Mouse (Mus musculus): ENCODE data around the gene Frmd4b.

Gene Frmd4b

GRCm38 (mm10) chr6:97311599-97312544 is 305.5 kb downstream of the Frmd4b start:
- no peak for DNase-seq (ENCODE audit: low read depth)

GRCm38 (mm10) chr6:97310901-97311331 is 306.4 kb downstream of the Frmd4b start:
- no peak for DNase-seq (ENCODE audit: low read depth)

GRCm38 (mm10) chr6:97309161-97309560 is 308.2 kb downstream of the Frmd4b start:
- no peak for DNase-seq (ENCODE audit: low read depth)

DNA sequence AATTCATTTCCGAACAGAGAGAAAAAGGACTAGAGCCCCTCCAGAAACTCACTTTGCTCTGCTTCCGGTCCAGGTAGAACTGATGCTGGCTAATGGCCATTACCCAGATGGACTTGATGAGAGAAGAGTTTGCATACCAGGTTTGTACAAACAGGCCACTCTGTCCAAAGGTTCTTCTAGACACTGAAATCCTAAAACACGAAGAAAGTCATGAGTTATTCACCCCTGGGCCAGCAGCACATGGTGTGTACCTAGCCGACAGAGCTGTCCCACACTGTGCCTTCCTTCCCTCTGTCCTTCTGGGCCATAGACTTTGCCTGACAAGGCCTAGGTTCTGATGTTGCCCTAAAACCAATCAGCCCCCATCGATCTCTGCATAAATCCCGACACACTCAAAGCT is 308.8 kb downstream of the Frmd4b start:
- no peak for DNase-seq (ENCODE audit: low read depth)

DNA sequence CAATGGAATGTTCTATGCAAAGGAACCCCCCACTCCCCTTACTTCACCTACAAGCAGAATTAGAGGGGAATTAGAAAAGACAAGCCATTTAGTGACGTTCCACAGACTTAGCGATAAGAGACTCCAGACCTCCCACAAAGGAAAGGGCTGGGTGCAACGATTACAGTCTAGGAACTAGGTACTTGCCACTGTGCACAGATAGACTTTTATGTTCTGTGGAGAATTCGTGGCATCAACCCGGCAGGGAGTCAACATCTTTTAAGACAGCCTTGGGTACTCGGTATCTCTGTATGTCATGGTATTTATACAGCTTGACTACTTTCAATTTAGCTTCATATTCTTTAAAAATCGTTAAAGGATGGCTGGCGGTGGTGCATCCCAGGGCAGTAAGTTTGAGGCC is 310.1 kb downstream of the Frmd4b start:
- no peak for DNase-seq (ENCODE audit: low read depth)

DNA sequence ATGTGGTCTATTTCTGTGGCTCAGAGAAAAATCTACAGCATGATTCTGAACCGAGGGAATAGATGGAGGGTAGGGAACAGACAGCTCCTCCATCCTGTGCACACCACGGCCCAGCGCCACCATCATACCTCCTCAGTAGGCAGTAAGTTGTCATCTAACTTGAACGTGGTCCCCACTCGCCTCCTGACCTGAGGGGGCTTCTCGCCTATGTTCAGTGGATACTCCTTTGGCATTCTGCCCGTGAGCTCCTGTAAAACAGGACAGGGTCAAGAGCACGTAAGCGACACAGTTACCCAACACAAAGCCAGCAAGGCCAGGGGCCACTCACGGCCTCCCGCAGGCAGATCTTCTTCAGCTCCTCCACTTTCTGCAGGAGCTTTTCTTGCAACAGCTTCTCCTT is 311.0 kb downstream of the Frmd4b start:
- no peak for DNase-seq (ENCODE audit: low read depth)

DNA sequence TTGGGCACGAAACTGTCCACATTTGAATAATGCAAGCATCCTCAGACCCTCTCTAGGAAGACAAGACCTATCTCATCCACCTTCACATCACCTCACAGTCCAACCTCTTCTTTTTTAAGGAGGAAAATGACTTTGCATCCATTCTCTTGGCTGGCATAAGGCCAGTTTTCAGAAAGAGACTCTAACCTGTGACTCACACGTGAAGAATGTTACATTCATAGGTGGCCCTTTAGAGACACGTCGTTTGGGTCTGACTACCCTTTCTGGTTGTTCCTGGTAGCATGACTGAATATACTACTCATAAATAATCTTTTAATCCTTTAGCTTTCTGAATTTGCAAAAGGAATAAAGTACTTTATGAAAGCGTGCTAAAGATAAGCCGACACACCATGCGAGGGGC is 311.9 kb downstream of the Frmd4b start:
- DNase-seq (ENCODE audit: low read depth), result no peak

DNA sequence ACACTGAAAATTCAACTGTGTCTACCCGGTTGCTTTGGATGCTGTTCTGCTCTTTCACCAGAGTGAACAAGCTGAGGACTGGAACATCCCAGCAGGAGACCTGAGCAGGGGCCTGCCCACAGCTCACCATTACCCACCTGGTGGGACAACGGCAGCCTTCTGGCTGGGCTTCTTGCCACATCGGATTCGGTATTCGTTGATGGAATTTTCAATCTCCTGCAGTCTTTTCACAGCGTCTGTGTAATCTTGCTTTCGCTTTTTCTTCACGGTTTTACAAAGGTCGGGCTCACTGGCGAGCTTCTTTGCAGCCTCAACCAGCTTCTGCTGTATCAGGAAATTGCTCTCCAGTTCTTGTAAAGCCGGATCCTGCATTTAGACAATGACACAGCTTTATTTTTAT is 312.3 kb downstream of the Frmd4b start:
- no peak for DNase-seq (ENCODE audit: low read depth)

DNA sequence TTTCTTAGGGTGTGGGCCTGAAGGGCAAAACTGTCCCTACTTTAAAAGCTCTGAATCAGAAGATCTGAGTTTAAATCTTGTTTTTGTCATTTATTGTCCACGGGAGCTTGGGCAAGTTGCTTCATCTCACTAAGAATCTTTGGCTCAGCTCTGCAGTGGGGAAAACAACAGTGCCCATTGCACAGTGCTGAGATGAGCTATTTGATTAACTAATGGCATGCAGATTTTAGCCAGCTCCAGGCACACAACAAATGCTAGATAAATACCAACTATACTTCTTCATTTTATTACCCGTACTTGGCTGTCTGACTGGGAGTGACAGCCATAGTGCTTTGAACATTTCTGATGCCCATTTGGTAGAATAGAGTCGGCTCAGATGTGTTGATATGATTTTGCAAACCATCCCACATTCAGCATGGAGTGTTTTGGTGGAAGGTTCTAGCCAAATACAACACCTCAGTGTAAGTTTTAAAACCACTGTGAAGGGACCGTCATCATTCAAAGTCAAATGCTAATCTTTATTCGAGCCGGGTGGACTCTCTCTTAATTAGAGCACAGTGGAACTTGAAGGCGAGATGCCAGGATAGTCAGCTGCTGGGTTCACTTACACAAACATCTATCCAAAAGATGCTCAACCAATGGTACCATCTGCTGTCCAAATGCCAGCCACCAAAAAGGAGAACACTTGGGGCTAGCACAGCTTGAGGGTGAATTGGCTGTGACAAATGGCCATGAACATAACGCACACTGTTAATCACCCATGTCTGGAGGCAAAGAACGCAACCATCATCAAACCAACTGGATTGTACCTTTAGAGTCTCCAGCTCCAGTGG is 313.8 kb downstream of the Frmd4b start:
- no peak for DNase-seq (ENCODE audit: low read depth)

- DNase-seq (ENCODE audit: low read depth), result no peak
These were observed 315.0 kb downstream of the Frmd4b start for GRCm38 (mm10) chr6:97302303-97302702.

DNA sequence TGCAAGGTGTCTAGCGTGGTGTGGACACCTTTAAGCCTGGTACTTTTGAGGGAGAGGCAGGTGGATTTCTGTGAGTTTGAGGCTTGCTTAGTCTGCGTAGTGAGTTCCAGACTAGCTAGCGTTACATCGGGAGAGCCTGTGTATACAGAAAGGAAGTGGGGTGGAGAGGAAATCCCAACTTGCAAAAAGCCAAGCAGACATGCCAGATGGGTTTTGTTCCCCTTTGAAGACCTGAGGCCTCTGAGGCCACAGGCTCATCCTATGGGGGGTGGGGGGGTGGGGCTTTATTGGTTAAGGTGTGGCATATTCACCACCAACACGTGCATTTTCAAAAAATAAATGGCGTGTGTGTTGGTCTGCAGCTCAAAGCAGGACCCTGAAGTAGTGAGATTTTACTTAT is 316.7 kb downstream of the Frmd4b start:
- no peak for DNase-seq (ENCODE audit: low read depth)

DNA sequence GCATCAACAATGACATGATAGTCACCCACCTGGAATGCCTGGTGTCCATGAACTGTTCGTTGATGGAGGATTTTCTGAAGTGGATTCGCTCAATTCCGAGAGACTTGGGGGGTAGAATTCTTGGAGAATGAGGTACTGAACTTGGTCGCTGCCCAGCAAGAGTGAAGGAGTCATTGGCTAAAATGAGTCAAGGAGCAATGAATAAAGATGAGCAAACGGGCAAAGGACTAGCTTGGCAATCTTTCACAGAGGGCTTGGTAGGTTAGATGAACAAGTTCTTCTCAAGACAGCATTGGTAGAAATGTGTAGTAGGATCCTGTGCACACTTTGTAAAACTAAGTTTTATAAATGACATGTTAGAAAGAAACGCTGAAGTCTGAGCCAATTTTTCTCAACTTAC is 317.2 kb downstream of the Frmd4b start:
- DNase-seq (ENCODE audit: low read depth), result no peak

DNA sequence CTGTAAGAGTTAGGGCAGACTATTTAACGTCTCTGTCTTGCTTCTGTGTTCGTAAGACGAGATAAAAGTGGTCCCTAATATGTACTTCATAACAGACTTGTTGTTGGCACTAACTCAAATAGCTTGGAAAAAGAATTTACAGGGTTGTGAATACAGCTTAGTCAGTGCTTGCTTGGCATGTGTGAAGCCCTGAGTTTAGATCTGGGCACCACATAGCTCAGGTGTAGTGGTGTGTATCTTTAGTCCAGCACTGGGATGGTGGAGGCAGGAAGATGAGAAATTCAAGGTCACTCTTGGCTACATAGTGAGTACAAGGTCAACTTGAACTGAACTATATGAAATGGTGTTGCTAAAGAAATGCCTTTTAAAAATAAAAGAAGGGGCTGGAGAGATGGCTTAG is 320.2 kb downstream of the Frmd4b start:
- DNase-seq (ENCODE audit: low read depth), result no peak

DNA sequence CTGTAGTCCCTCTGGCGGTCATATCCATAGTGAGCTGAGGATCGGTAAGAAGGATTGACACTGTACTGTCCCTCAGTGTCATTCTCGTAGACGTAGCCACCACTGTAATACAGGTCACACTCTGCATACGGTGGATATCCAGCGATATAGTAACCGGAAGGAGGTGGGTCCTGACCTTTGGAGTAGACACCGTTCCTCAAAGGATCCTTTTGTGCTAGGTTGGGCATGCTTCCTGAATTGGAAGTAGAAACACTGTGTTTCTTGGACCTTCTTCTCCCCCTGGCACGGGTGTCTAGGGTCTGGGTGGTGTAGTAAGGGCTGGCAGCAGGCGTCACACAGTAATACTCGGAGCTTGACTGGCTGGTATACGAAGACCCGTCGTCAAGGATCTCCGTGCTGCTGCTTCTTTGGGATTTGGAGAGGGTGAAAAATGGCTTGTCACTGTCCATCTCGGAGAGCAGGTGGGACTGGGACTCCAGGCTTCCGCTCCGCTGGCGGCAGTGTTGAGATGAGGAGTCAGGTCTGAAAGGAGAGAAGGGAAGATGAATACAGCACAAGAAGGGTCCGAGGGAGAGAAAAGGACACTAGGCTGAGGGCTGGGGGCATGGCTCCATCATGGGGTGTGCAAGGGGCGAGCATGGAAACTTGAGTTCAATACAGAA is 321.3 kb downstream of the Frmd4b start:
- DNase-seq (ENCODE audit: low read depth), result no peak

GRCm38 (mm10) chr6:97295416-97295815 is 321.9 kb downstream of the Frmd4b start:
- no peak for DNase-seq (ENCODE audit: low read depth)

GRCm38 (mm10) chr6:97293667-97294569 is 323.4 kb downstream of the Frmd4b start:
- no peak for DNase-seq (ENCODE audit: low read depth)

DNA sequence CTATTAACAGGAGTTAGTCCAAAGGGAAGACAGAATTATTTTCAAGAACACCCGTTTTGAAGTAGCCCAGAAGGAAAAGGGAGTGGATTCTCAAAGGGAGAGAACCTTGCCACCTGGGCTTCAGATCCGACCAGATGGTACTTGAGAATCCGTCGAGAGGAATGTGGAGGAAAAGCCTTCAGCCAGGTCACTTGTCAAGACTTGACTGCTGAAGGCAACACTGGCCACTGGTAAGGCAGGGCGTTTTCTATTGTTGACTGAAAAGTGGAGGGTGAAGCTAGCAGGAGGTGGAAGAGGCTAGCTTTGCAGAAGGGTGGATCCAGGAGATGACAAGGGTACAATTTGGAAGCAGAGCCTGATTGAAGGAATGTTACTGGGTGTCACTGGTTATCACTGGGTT is 324.4 kb downstream of the Frmd4b start:
- no peak for DNase-seq (ENCODE audit: low read depth)

DNA sequence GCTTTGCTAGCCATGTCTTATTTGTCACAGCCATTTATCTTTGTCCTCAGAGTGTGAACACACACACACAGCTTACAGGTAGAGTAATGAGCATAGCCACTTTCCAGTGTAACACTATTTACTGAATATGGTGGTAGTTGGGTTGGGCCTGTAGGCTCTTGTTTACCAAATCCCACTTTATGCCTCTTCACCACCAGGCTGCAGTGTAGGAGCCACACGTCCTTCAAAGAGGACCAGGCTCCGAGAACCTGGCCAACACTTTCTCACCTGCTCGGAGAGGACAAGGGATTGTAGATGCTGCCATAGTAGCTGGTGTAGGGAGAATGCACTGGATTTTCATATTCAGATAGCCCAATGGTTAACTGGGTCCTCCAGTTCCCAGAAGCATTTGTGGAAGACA is 325.2 kb downstream of the Frmd4b start:
- DNase-seq (ENCODE audit: low read depth), result no peak

- DNase-seq (ENCODE audit: low read depth), result no peak
These were observed 326.0 kb downstream of the Frmd4b start for GRCm38 (mm10) chr6:97291159-97291908.

DNA sequence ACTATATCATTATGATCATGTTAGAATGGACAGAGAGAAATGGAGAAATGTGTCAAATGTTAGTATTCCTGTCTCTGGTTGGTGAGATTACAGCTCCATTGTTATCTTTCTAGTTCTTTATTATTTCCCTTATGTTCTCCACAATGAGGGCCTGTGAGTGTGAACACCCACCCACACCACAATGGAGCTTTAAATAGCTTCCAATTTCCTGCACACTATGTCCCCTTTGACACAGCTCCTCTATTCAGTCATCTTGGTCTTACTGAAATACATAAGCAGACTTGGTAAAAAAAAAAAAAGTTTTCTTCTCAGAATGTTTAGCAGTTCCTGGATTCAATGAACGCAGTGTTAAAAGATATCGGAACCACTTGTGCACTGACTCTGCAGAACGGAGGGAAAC is 326.7 kb downstream of the Frmd4b start:
- no peak for DNase-seq (ENCODE audit: low read depth)

DNA sequence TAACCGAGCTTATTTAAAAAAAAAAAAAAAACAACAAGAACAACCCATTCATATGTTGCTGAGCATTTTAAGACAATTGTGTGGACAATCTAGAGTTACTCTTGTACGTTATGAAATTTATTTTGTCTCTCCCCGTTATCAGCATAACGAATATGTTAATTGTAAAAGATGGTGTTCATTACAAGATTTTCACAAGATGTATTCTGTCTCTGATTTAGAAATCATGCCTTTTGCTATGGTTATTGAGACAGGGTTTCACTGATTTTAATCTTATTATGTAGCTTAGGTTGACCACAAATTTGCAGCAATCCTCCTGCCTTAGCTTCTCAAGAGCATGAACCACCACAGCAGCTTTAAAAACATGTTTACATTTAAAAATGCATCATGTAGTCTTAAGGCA is 327.5 kb downstream of the Frmd4b start:
- DNase-seq (ENCODE audit: low read depth), result no peak
